Mouse (Mus musculus) limb, embryonic 14.5 days (tissue): ENCODE measurements at regions not wholly inside any gene's neighbourhood (a gene's known extent, or its start where the extent isn't known, plus 50 kb on each side); places are given as distances from the start of the nearest gene placed in this dataset.
A peak's percentile ranks its signal among the peaks of the same experiment; 100 is the strongest.

Experiments used
- ATAC-seq: fragments of 200-750 bp; cut with Nextera tagmentation; 2 replicates; pipeline ENCODE4 v1.8.0; 2017; ENCODE audit warnings: low read depth, moderate number of reproducible peaks, moderate TSS enrichment; ENCODE audit not compliant: low FRiP score
- DNase-seq: peaks from one replicate; pipeline ENCODE4 v3.0.0-alpha.2; 2015; ENCODE audit warnings: low spot score
- H3K27ac ChIP-seq: fragments of 300-500 bp; sonication (generic); replicated peaks from 2 replicates; pipeline ENCODE4 v1.5.1; 2014; ENCODE audit warnings: low read depth, mild to moderate bottlenecking, low read length, moderate library complexity, mixed read lengths
- H3K27me3 ChIP-seq: fragments of 300-500 bp; sonication (generic); 2 replicates; pipeline ENCODE4 v1.6.1; 2014; ENCODE audit warnings: low read length, mixed read lengths; ENCODE audit not compliant: control insufficient read depth, insufficient read depth
- H3K36me3 ChIP-seq: fragments of 300-500 bp; sonication (generic); 2 replicates; pipeline ENCODE4 v1.6.1; 2014; ENCODE audit warnings: mild to moderate bottlenecking, low read length, moderate library complexity, mixed read lengths; ENCODE audit not compliant: control insufficient read depth, insufficient read depth
- H3K4me1 ChIP-seq: fragments of 300-500 bp; sonication (generic); 2 replicates; pipeline ENCODE4 v1.6.1; 2014; ENCODE audit warnings: antibody characterized with exemption, low read length, mixed read lengths; ENCODE audit not compliant: control insufficient read depth, insufficient read depth
- H3K4me2 ChIP-seq: fragments of 300-500 bp; sonication (generic); replicated peaks from 2 replicates; pipeline ENCODE4 v1.6.1; 2014; ENCODE audit warnings: low read depth, mild to moderate bottlenecking, low read length, moderate library complexity; ENCODE audit not compliant: severe bottlenecking
- H3K4me3 ChIP-seq: fragments of 300-500 bp; sonication (generic); replicated peaks from 2 replicates; pipeline ENCODE4 v1.5.1; 2014; ENCODE audit warnings: low read length
- H3K9ac ChIP-seq: fragments of 300-500 bp; sonication (generic); 2 replicates; pipeline ENCODE4 v1.6.1; 2014; ENCODE audit warnings: mild to moderate bottlenecking, low read depth, low read length, moderate library complexity; ENCODE audit not compliant: severe bottlenecking
- H3K9me3 ChIP-seq: fragments of 300-500 bp; sonication (generic); 2 replicates; pipeline ENCODE4 v1.6.1; 2016; ENCODE audit warnings: low read length; ENCODE audit not compliant: control insufficient read depth
- POLR2A ChIP-seq: fragments of 200-500 bp; IDR thresholded peaks from 2 replicates; pipeline ENCODE4 v1.8.0; 2012; ENCODE audit warnings: inconsistent platforms, mild to moderate bottlenecking, moderate library complexity, borderline replicate concordance; ENCODE audit not compliant: insufficient read depth, insufficient read length; ENCODE audit errors: extremely low read depth
- WGBS: fragments of 180-500 bp; shearing (Covaris S2); extraction: QIAGEN DNeasy Blood & Tissue Kit; methylation state at CpG from one replicate; pipeline ENCODE4 v1.1.7; 2014; 5-methylcytosine and 5-hydroxymethylcytosine counted together

- WGBS = 78% methylated on average over 7 of the region's 7 CpGs
- no peaks in the 10 kb centered on the region for H3K36me3 ChIP-seq
- no peaks in the 10 kb centered on the region for H3K9me3 ChIP-seq
- H3K4me2 ChIP-seq = no peak overlapping the region
- DNase-seq = no peak
- H3K9ac ChIP-seq = no peak overlapping the region
- 0 out of 2 replicates have a peak, but pooled peaks cover 4% of the 10 kb centered on the region for H3K27me3 ChIP-seq
- no peak overlapping the region for H3K27ac ChIP-seq
- no peak overlapping the region for H3K4me3 ChIP-seq
- peak; percentile 62 for ATAC-seq
- no peak for TF ChIP-seq POLR2A
- peaks cover 37% of the 10 kb centered on the region for H3K4me1 ChIP-seq
Observed at GRCm38 (mm10) chr19:56135306-56135928, 151.5 kb upstream of the Habp2 start.

DNA sequence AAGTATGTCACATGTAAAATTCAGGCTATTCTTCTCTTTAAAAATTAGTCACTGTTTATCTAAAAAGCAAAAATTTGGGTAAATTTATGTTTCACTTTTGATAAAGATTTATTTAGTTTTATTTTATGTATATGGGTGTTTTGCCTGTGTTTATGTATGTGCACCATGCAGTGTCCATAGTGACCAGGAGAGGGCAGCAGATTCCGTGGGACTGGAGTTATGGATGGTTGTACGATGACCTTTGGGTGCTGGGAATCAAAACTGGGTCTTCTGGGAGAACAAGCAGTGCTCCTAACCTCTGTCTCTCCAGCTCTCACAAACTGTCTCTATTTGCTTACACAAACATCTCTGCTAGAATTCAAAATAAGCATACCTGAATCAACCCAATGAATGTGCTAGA lies 146.4 kb upstream of the Habp2 start:
- Histone ChIP-seq H3K9me3 (peaks cover 14% of the 10 kb centered on the region), H3K9ac (no peak overlapping the region), H3K4me2 (no peak overlapping the region), H3K4me1 (no peaks in the 10 kb centered on the region), H3K27ac (no peak overlapping the region), H3K36me3 (no peaks in the 10 kb centered on the region), H3K27me3 (0 out of 2 replicates have a peak, but pooled peaks cover 2% of the 10 kb centered on the region), H3K4me3 (no peak overlapping the region)
- no peak for ATAC-seq
- no peak for TF ChIP-seq POLR2A
- WGBS = 84% methylated on average over 2 of the region's 2 CpGs
- DNase-seq = no peak

DNA sequence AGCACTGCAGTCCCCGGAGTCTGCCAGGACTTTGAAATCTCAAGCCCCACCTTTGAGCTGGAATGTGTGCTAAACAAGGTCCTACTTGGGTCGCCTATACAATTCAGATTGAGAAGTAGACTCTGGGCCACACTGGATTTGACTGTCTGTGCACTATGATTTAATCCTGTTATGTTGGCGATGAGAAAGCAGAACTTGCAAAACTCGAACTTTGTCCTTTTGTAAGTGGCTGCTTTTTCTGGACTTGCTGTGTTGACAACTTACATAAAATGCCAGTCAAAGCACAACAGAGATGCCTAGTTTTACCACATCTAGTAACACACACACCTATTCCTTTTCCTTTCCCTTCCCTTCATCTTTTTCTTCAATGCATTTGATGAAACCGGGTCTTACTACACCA lies 142.7 kb upstream of the Habp2 start:
- H3K27me3 ChIP-seq = no peaks in the 10 kb centered on the region
- no peak for DNase-seq
- no peak overlapping the region for H3K4me2 ChIP-seq
- no peak for TF ChIP-seq POLR2A
- whole genome bisulfite sequencing = 84% methylated on average over 5 of the region's 5 CpGs
- no peak overlapping the region for H3K4me3 ChIP-seq
- no peaks in the 10 kb centered on the region for H3K36me3 ChIP-seq
- H3K27ac ChIP-seq = no peak overlapping the region
- no peak for ATAC-seq
- peaks cover 14% of the 10 kb centered on the region for H3K9me3 ChIP-seq
- no peaks in the 10 kb centered on the region for H3K4me1 ChIP-seq
- H3K9ac ChIP-seq = no peak overlapping the region

DNA sequence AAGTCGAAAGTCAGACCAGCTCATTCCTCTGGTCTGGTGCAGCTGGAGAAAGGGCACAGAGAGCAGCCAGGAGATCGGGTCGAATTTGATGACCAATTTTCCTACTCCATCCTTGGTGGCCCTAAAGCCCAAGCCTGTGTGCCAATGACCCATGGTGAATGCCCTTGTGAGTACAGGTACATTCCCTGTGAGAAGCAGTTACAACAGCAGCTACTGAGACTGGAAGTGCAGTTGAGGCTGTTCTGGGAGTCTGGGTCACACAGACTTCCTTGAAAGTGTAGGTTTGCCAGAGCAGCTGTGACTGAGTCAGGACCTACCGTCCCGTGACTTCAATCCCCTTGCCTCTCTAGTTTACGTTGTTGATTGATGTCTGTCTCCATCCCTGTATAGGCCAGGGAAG lies 129.8 kb upstream of the Habp2 start:
- no peak for TF ChIP-seq POLR2A
- WGBS = 61% methylated on average over 6 of the region's 6 CpGs
- ATAC-seq (no peak), DNase-seq (no peak)
- Histone ChIP-seq H3K9ac (no peak overlapping the region), H3K4me2 (no peak overlapping the region), H3K4me3 (no peak overlapping the region), H3K9me3 (no peaks in the 10 kb centered on the region), H3K4me1 (peaks cover 11% of the 10 kb centered on the region), H3K27ac (no peak overlapping the region), H3K27me3 (no peaks in the 10 kb centered on the region), H3K36me3 (no peaks in the 10 kb centered on the region)

GRCm38 (mm10) chr19:56162156-56162555 lies 124.8 kb upstream of the Habp2 start:
- Histone ChIP-seq H3K27ac (no peak overlapping the region), H3K4me1 (no peaks in the 10 kb centered on the region), H3K9me3 (0 out of 2 replicates have a peak, but pooled peaks cover under 1% of the 10 kb centered on the region), H3K9ac (no peak overlapping the region), H3K4me2 (no peak overlapping the region), H3K4me3 (no peak overlapping the region), H3K27me3 (no peaks in the 10 kb centered on the region), H3K36me3 (no peaks in the 10 kb centered on the region)
- WGBS = 87% methylated on average over 3 of the region's 3 CpGs
- ATAC-seq (no peak), DNase-seq (no peak)
- no peak for TF ChIP-seq POLR2A
